Mouse (Mus musculus) limb, embryonic 11.5 days (tissue): ENCODE results near the gene Acap2. TPM values are rescaled to one million over a fixed set of nuclear protein-coding genes. Genes with fewer than 3 reads are reported as not detected.

Experiments used
- ATAC-seq: fragments of 200-750 bp; cut with Nextera tagmentation; 2 replicates; pipeline ENCODE4 v1.8.0; 2017; ENCODE audit warnings: low read depth; ENCODE audit not compliant: insufficient number of reproducible peaks, low FRiP score, low TSS enrichment
- DNase-seq: peaks from one replicate; pipeline ENCODE4 v3.0.0-alpha.2; 2015; ENCODE audit warnings: low spot score
- H3K27ac ChIP-seq: fragments of 300-500 bp; sonication (generic); replicated peaks from 2 replicates; pipeline ENCODE4 v1.5.1; 2014; ENCODE audit warnings: low read depth, mild to moderate bottlenecking, low read length
- H3K27me3 ChIP-seq: fragments of 300-500 bp; sonication (generic); 2 replicates; pipeline ENCODE4 v1.6.1; 2014; ENCODE audit warnings: mild to moderate bottlenecking, low read length, mixed read lengths; ENCODE audit not compliant: control insufficient read depth, insufficient read depth
- H3K36me3 ChIP-seq: fragments of 300-500 bp; sonication (generic); 2 replicates; pipeline ENCODE4 v1.6.1; 2014; ENCODE audit warnings: mild to moderate bottlenecking, low read length, moderate library complexity, mixed read lengths; ENCODE audit not compliant: control insufficient read depth, insufficient read depth
- H3K4me1 ChIP-seq: fragments of 300-500 bp; sonication (generic); 2 replicates; pipeline ENCODE4 v1.6.1; 2014; ENCODE audit warnings: low read length, mixed read lengths; ENCODE audit not compliant: control insufficient read depth, insufficient read depth
- H3K4me2 ChIP-seq: fragments of 300-500 bp; sonication (generic); 2 replicates; pipeline ENCODE4 v1.6.1; 2014; ENCODE audit warnings: low read depth, mild to moderate bottlenecking, moderate library complexity; ENCODE audit not compliant: severe bottlenecking
- H3K4me3 ChIP-seq: fragments of 300-500 bp; sonication (generic); 2 replicates; pipeline ENCODE4 v1.5.1; 2014; ENCODE audit warnings: low read depth, low read length
- H3K9ac ChIP-seq: fragments of 300-500 bp; sonication (generic); 2 replicates; pipeline ENCODE4 v1.6.1; 2014; ENCODE audit warnings: mild to moderate bottlenecking, low read length
- H3K9me3 ChIP-seq: fragments of 300-500 bp; sonication (generic); 2 replicates; pipeline ENCODE4 v1.6.1; 2016; ENCODE audit warnings: low read length; ENCODE audit not compliant: control insufficient read depth
- WGBS: fragments of 180-500 bp; shearing (Covaris S2); extraction: QIAGEN DNeasy Blood & Tissue Kit; methylation state at CpG from one replicate; pipeline ENCODE4 v1.1.7; 2014; 5-methylcytosine and 5-hydroxymethylcytosine counted together
- polyA plus RNA-seq: library from polyadenylated mRNA; unstranded; fragments of >200 nt; fragmentation: Nextera tagmentation; extraction: Ambion mirVana; gene quantifications from 2 replicates; pipeline ENCODE4 v1.2.1, GENCODE M21; 2014

Gene Acap2
- polyA plus RNA-seq, 1 experiment from 2014 or later, result 18.0 TPM

GRCm38 (mm10) chr16:31235457-31236310, 34.6 kb upstream of the Acap2 start:
- no peaks in the 10 kb centered on the region for H3K27me3 ChIP-seq
- no peak overlapping the region for H3K9ac ChIP-seq
- no peak overlapping the region for H3K4me3 ChIP-seq
- DNase-seq (peak; percentile 73), ATAC-seq (no peak)
- no peaks in the 10 kb centered on the region for H3K36me3 ChIP-seq
- peaks cover 20% of the 10 kb centered on the region for H3K4me1 ChIP-seq
- H3K9me3 ChIP-seq, result no peaks in the 10 kb centered on the region
- peak overlapping the region; percentile 29 for H3K4me2 ChIP-seq
- no peak overlapping the region for H3K27ac ChIP-seq
- 12% methylated on average over 18 of the region's 18 CpGs for WGBS

GRCm38 (mm10) chr16:31234808-31235456, 33.9 kb upstream of the Acap2 start:
- no peak for ATAC-seq

GRCm38 (mm10) chr16:31234356-31234755, 33.3 kb upstream of the Acap2 start:
- H3K9me3 ChIP-seq, result no peaks in the 10 kb centered on the region
- ATAC-seq (no peak), DNase-seq (no peak)
- peaks cover 20% of the 10 kb centered on the region for H3K4me1 ChIP-seq
- no peak overlapping the region for H3K4me3 ChIP-seq
- 29% methylated on average over 3 of the region's 3 CpGs for WGBS
- H3K9ac ChIP-seq, result no peak overlapping the region
- H3K4me2 ChIP-seq, result no peak overlapping the region
- no peaks in the 10 kb centered on the region for H3K36me3 ChIP-seq
- no peaks in the 10 kb centered on the region for H3K27me3 ChIP-seq
- H3K27ac ChIP-seq, result no peak overlapping the region

More at GRCm38 (mm10) chr16:31234808-31235456, 33.9 kb upstream of the Acap2 start:
- no peak overlapping the region for H3K4me3 ChIP-seq
- no peaks in the 10 kb centered on the region for H3K27me3 ChIP-seq
- H3K27ac ChIP-seq, result no peak overlapping the region
- no peaks in the 10 kb centered on the region for H3K36me3 ChIP-seq
- no peak for DNase-seq
- H3K4me1 ChIP-seq, result peaks cover 20% of the 10 kb centered on the region
- no peak overlapping the region for H3K4me2 ChIP-seq
- 71% methylated on average over 12 of the region's 12 CpGs for WGBS
- no peak overlapping the region for H3K9ac ChIP-seq
- H3K9me3 ChIP-seq, result no peaks in the 10 kb centered on the region

GRCm38 (mm10) chr16:31233541-31234339, 32.7 kb upstream of the Acap2 start:
- H3K4me3 ChIP-seq, result no peak overlapping the region
- 11% methylated on average over 20 of the region's 20 CpGs for WGBS
- peak overlapping the region; percentile 30 for H3K4me2 ChIP-seq
- peak; percentile 49 for DNase-seq
- no peak for ATAC-seq
- H3K4me1 ChIP-seq, result peaks cover 20% of the 10 kb centered on the region
- no peaks in the 10 kb centered on the region for H3K27me3 ChIP-seq
- no peak overlapping the region for H3K9ac ChIP-seq
- H3K36me3 ChIP-seq, result no peaks in the 10 kb centered on the region
- no peaks in the 10 kb centered on the region for H3K9me3 ChIP-seq
- H3K27ac ChIP-seq, result no peak overlapping the region

GRCm38 (mm10) chr16:31233167-31233498, 32.1 kb upstream of the Acap2 start:
- H3K4me2 ChIP-seq, result peak overlapping the region; percentile 30; the same call in 1 of the 2 replicates
- H3K36me3 ChIP-seq, result no peaks in the 10 kb centered on the region
- ATAC-seq (no peak), DNase-seq (no peak)
- no peaks in the 10 kb centered on the region for H3K27me3 ChIP-seq
- H3K9me3 ChIP-seq, result no peaks in the 10 kb centered on the region
- H3K4me1 ChIP-seq, result peaks cover 20% of the 10 kb centered on the region
- no peak overlapping the region for H3K27ac ChIP-seq
- WGBS, result 8% methylated on average over 4 of the region's 4 CpGs
- no peak overlapping the region for H3K9ac ChIP-seq
- H3K4me3 ChIP-seq, result no peak overlapping the region

- H3K4me3 ChIP-seq, result no peak overlapping the region
- H3K9ac ChIP-seq, result no peak overlapping the region
- no peaks in the 10 kb centered on the region for H3K27me3 ChIP-seq
- ATAC-seq, result no peak
- H3K27ac ChIP-seq, result no peak overlapping the region
- no peaks in the 10 kb centered on the region for H3K36me3 ChIP-seq
- no peaks in the 10 kb centered on the region for H3K9me3 ChIP-seq
- no peak for DNase-seq
- peaks cover 20% of the 10 kb centered on the region for H3K4me1 ChIP-seq
- H3K4me2 ChIP-seq, result no peak overlapping the region
- 72% methylated on average over 5 of the region's 5 CpGs for WGBS
These were observed 31.6 kb upstream of the Acap2 start for GRCm38 (mm10) chr16:31232491-31233166.

- no peak overlapping the region for H3K27ac ChIP-seq
- H3K9ac ChIP-seq, result no peak overlapping the region
- ATAC-seq (no peak), DNase-seq (no peak)
- no peaks in the 10 kb centered on the region for H3K9me3 ChIP-seq
- no peaks in the 10 kb centered on the region for H3K27me3 ChIP-seq
- no peaks in the 10 kb centered on the region for H3K36me3 ChIP-seq
- no peak overlapping the region for H3K4me2 ChIP-seq
- 63% methylated on average over 5 of the region's 5 CpGs for WGBS
- H3K4me3 ChIP-seq, result no peak overlapping the region
- peaks cover 20% of the 10 kb centered on the region for H3K4me1 ChIP-seq
These were observed 30.5 kb upstream of the Acap2 start for GRCm38 (mm10) chr16:31231591-31231990.

- no peaks in the 10 kb centered on the region for H3K9me3 ChIP-seq
- H3K9ac ChIP-seq, result no peak overlapping the region
- no peaks in the 10 kb centered on the region for H3K27me3 ChIP-seq
- no peak overlapping the region for H3K4me2 ChIP-seq
- H3K36me3 ChIP-seq, result no peaks in the 10 kb centered on the region
- DNase-seq, result no peak
- ATAC-seq, result no peak
- no peaks in the 10 kb centered on the region for H3K4me1 ChIP-seq
- H3K4me3 ChIP-seq, result no peak overlapping the region
- 87% methylated on average over 1 of the region's 1 CpGs for WGBS
- no peak overlapping the region for H3K27ac ChIP-seq
These were observed 26.7 kb upstream of the Acap2 start for GRCm38 (mm10) chr16:31227746-31228145.
